Mouse (Mus musculus) CH12.LX (cell line): ENCODE data around the gene Hist1h3f. TPM values are rescaled to one million over a fixed set of nuclear protein-coding genes. Genes with fewer than 3 reads are reported as not detected.

Experiments
- DNase-seq: peaks from one replicate; pipeline ENCODE4 v3.0.0-alpha.2; 2013; ENCODE audit errors: extremely low read depth
- H3K27ac ChIP-seq: 2 replicates; pipeline ENCODE4 v1.5.1; 2012; ENCODE audit warnings: low read depth, mild to moderate bottlenecking, control low read depth, moderate library complexity; ENCODE audit not compliant: insufficient read depth
- H3K27me3 ChIP-seq: replicated peaks from 2 replicates; pipeline ENCODE3; 2012; ENCODE audit warnings: inconsistent platforms
- H3K36me3 ChIP-seq, 2 experiments: replicated peaks in 1 of 2; 2 replicates each; pipeline versions ENCODE3 to v1.6.1; 2012; ENCODE audit warnings: inconsistent platforms in 1 of 2, low read length in 1 of 2, mild to moderate bottlenecking in 1 of 2, mixed read lengths in 1 of 2, moderate library complexity in 1 of 2; ENCODE audit not compliant: control insufficient read depth in 1 of 2, insufficient read depth in 1 of 2
- H3K4me1 ChIP-seq, 2 experiments: 2 replicates each; pipeline ENCODE4 v1.6.1; 2012; ENCODE audit warnings: inconsistent platforms in 1 of 2, moderate library complexity in 1 of 2; ENCODE audit not compliant: insufficient read depth in 2 of 2, control insufficient read depth in 1 of 2
- H3K4me2 ChIP-seq: 2 replicates; pipeline ENCODE4 v1.6.1; 2012; ENCODE audit warnings: low read depth, mild to moderate bottlenecking, control low read depth; ENCODE audit not compliant: poor library complexity, insufficient read depth, severe bottlenecking
- H3K4me3 ChIP-seq, 3 experiments: fragments of 150-350 bp in 1 of 3; sonication (generic) in 1 of 3; replicated peaks in 1 of 3; 2 replicates each; pipeline versions ENCODE3 to v1.5.1; 2011 to 2012; ENCODE audit warnings: low read depth in 2 of 3, low read length in 2 of 3, mild to moderate bottlenecking in 2 of 3, moderate library complexity in 2 of 3, control low read depth in 1 of 3, improper control_type of control experiment in 1 of 3, inconsistent platforms in 1 of 3, mixed read lengths in 1 of 3; ENCODE audit not compliant: poor library complexity in 1 of 3
- H3K79me2 ChIP-seq: replicated peaks from 2 replicates; pipeline ENCODE4 v1.6.1; 2012; ENCODE audit warnings: mild to moderate bottlenecking, moderate library complexity; ENCODE audit not compliant: control insufficient read depth, poor library complexity, insufficient read depth, severe bottlenecking; ENCODE audit errors: extremely low read depth
- H3K9ac ChIP-seq: 2 replicates; pipeline ENCODE4 v1.6.1; 2012; ENCODE audit warnings: low read depth, mild to moderate bottlenecking, control low read depth, moderate library complexity; ENCODE audit not compliant: insufficient read depth
- H3K9me3 ChIP-seq: replicated peaks from 2 replicates; pipeline ENCODE3; 2012; ENCODE audit warnings: low read length, inconsistent platforms, mixed read lengths
- BHLHE40 ChIP-seq: IDR thresholded peaks from 2 replicates; pipeline ENCODE4 v1.6.1; 2011; ENCODE audit warnings: mild to moderate bottlenecking, low read depth, low read length, improper control_type of control experiment
- CHD1 ChIP-seq: IDR thresholded peaks from 2 replicates; pipeline ENCODE4 v1.6.1; 2012; ENCODE audit warnings: low read depth, low read length, improper control_type of control experiment, inconsistent platforms
- CHD2 ChIP-seq: IDR thresholded peaks from 2 replicates; pipeline ENCODE4 v1.6.1; 2011; ENCODE audit warnings: low read length, improper control_type of control experiment
- E2F4 ChIP-seq: IDR thresholded peaks from 2 replicates; pipeline ENCODE4 v1.6.1; 2011; ENCODE audit warnings: low read depth, low read length, improper control_type of control experiment; ENCODE audit not compliant: insufficient replicate concordance
- ELF1 ChIP-seq: IDR thresholded peaks from 2 replicates; pipeline ENCODE4 v1.6.1; 2014; ENCODE audit warnings: low read depth, mild to moderate bottlenecking, inconsistent platforms, low read length, improper control_type of control experiment
- EP300 ChIP-seq: IDR thresholded peaks from 2 replicates; pipeline ENCODE4 v1.6.1; 2011; ENCODE audit warnings: low read length, improper control_type of control experiment
- ETS1 ChIP-seq: conservative IDR thresholded peaks from 2 replicates; pipeline ENCODE4 v1.6.1; 2012; ENCODE audit warnings: low read depth, mild to moderate bottlenecking, inconsistent platforms, low read length, improper control_type of control experiment, moderate library complexity
- GABPA ChIP-seq: IDR thresholded peaks from 2 replicates; pipeline ENCODE4 v1.6.1; 2012; ENCODE audit warnings: low read depth, low read length, improper control_type of control experiment, inconsistent platforms; ENCODE audit not compliant: insufficient replicate concordance
- HCFC1 ChIP-seq: IDR thresholded peaks from 2 replicates; pipeline ENCODE4 v1.6.1; 2012; ENCODE audit warnings: low read depth, mild to moderate bottlenecking, inconsistent platforms, low read length, improper control_type of control experiment
- IRF4 ChIP-seq: IDR thresholded peaks from 2 replicates; pipeline ENCODE4 v1.6.1; 2014; ENCODE audit warnings: low read depth, mild to moderate bottlenecking, inconsistent platforms, low read length, improper control_type of control experiment
- JUN ChIP-seq: IDR thresholded peaks from 2 replicates; pipeline ENCODE4 v1.6.1; 2011; ENCODE audit warnings: low read depth, mild to moderate bottlenecking, low read length, improper control_type of control experiment, moderate library complexity; ENCODE audit not compliant: insufficient read depth
- JUND ChIP-seq: conservative IDR thresholded peaks from 2 replicates; pipeline ENCODE4 v1.6.1; 2011; ENCODE audit warnings: low read depth, low read length, improper control_type of control experiment
- KAT2A ChIP-seq: IDR thresholded peaks from 2 replicates; pipeline ENCODE4 v1.6.1; 2012; ENCODE audit warnings: low read length, improper control_type of control experiment, inconsistent platforms; ENCODE audit not compliant: insufficient replicate concordance
- MAX ChIP-seq: IDR thresholded peaks from 2 replicates; pipeline ENCODE4 v1.6.1; 2011; ENCODE audit warnings: low read length, improper control_type of control experiment
- MAZ ChIP-seq: IDR thresholded peaks from 2 replicates; pipeline ENCODE4 v1.6.1; 2012; ENCODE audit warnings: low read depth, mild to moderate bottlenecking, inconsistent platforms, low read length, improper control_type of control experiment, moderate library complexity
- MEF2A ChIP-seq: IDR thresholded peaks from 2 replicates; pipeline ENCODE4 v1.6.1; 2014; ENCODE audit warnings: low read depth, mild to moderate bottlenecking, inconsistent platforms, low read length, improper control_type of control experiment, borderline replicate concordance
- MXI1 ChIP-seq: IDR thresholded peaks from 2 replicates; pipeline ENCODE4 v1.6.1; 2011; ENCODE audit warnings: mild to moderate bottlenecking, low read depth, low read length, improper control_type of control experiment
- NELFE ChIP-seq: IDR thresholded peaks from 2 replicates; pipeline ENCODE4 v1.6.1; 2011; ENCODE audit warnings: low read depth, low read length, improper control_type of control experiment
- NRF1 ChIP-seq: IDR thresholded peaks from 2 replicates; pipeline ENCODE4 v1.6.1; 2014; ENCODE audit warnings: low read depth, mild to moderate bottlenecking, inconsistent platforms, low read length, improper control_type of control experiment, moderate library complexity
- PAX5 ChIP-seq: IDR thresholded peaks from 2 replicates; pipeline ENCODE4 v1.6.1; 2012; ENCODE audit warnings: low read length, inconsistent platforms, mixed read lengths
- POLR2A ChIP-seq: IDR thresholded peaks from 2 replicates; pipeline ENCODE4 v1.6.1; 2011; ENCODE audit warnings: low read depth, mild to moderate bottlenecking, improper control_type of control experiment, low read length
- POLR2AphosphoS2 ChIP-seq: IDR thresholded peaks from 2 replicates; pipeline ENCODE4 v1.6.1; 2011; ENCODE audit warnings: low read depth, low read length, improper control_type of control experiment
- RAD21 ChIP-seq: IDR thresholded peaks from 2 replicates; pipeline ENCODE4 v1.6.1; 2011; ENCODE audit warnings: low read depth, mild to moderate bottlenecking, low read length, improper control_type of control experiment, moderate library complexity
- SMC3 ChIP-seq: IDR thresholded peaks from 2 replicates; pipeline ENCODE4 v1.6.1; 2011; ENCODE audit warnings: low read depth, low read length, improper control_type of control experiment
- TBP ChIP-seq: conservative IDR thresholded peaks from 2 replicates; pipeline ENCODE4 v1.6.1; 2011; ENCODE audit warnings: low read depth, low read length, improper control_type of control experiment
- UBTF ChIP-seq: IDR thresholded peaks from 2 replicates; pipeline ENCODE4 v1.6.1; 2012; ENCODE audit warnings: low read depth, mild to moderate bottlenecking, inconsistent platforms, low read length, improper control_type of control experiment, moderate library complexity
- ZKSCAN1 ChIP-seq: IDR thresholded peaks from 2 replicates; pipeline ENCODE4 v1.6.1; 2012; ENCODE audit warnings: low read depth, inconsistent platforms, low read length, improper control_type of control experiment, borderline replicate concordance
- ZMIZ1 ChIP-seq: IDR thresholded peaks from 2 replicates; pipeline ENCODE4 v1.6.1; 2012; ENCODE audit warnings: low read depth, mild to moderate bottlenecking, inconsistent platforms, low read length, improper control_type of control experiment
- ZNF384 ChIP-seq: IDR thresholded peaks from 2 replicates; pipeline ENCODE4 v1.6.1; 2012; ENCODE audit warnings: low read depth, low read length, improper control_type of control experiment, inconsistent platforms
- dilution Hi-C: fragments of 300-500 bp; cut with MboI; formaldehyde crosslinking; loops from 2 replicates; pipeline ENCODE4 v1.14.3; 2020; ENCODE audit warnings: low sequenced_read_pairs; ENCODE audit not compliant: extremely low pct_unique_long_range_greater_than_20kb, extremely low pct_ligation_motif_present
- in situ Hi-C: fragments of 300-500 bp; cut with MboI; formaldehyde crosslinking; loops from 3 replicates; pipeline ENCODE4 v1.14.3; 2019; ENCODE audit warnings: low sequenced_read_pairs, low pct_ligation_motif_present, low pct_unique_long_range_greater_than_20kb, mixed read lengths
- polyA plus RNA-seq: library from polyadenylated mRNA; unstranded; fragments of >175 nt; gene quantifications from 2 replicates; pipeline ENCODE4 v1.2.1, GENCODE M21; 2012; ENCODE audit warnings: low read depth; ENCODE audit not compliant: insufficient read length
- total RNA-seq, 2 experiments: library from RNA; depleted of rRNA; stranded (reverse); fragments of 300-350 nt in 1 of 2; fragments of >200 nt in 1 of 2; gene quantifications; 2 replicates each; pipeline ENCODE4 v1.2.3; 2012 to 2014

Hist1h3f gene
- total and polyA plus RNA-seq, 3 experiments: 0.30 to 553 (median 8.0) TPM

DNA sequence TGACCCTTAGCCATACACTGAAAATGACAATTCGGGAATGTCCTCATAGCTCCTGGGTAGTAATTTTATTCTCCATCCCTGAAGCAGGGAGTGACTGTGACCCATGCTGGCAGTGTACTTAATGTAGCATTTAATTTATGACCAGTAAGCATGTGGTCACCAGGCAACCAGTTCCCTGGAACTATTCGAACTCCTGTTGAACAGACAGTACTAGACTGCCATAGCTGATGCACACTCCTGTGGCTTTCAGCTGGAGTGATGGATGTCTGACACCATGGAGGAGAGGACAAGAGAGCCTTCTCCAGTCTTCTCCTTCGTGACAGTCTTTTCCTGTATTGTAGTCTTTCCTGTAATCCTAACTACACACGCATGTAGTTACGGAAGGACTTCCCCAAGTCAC, 14.8 kb upstream of the Hist1h3f start:
- no peak overlapping the region for H3K27ac ChIP-seq
- in situ Hi-C loops: loop anchor here (10.0 kb wide), 1 partner anchor 1494 kb away; the partner anchor contains the start of genes Hist1h2ah and Hist1h2bk
- no peak overlapping the region; the same call in 1 of the 2 replicates for H3K9ac ChIP-seq
- peaks cover 7 to 44% of the 10 kb centered on the region in 2 experiments for H3K4me1 ChIP-seq
- H3K79me2 ChIP-seq: no peaks in the 10 kb centered on the region
- TF ChIP-seq ZKSCAN1 (no peak), E2F4 (no peak), RAD21 (no peak), TBP (no peak), POLR2A (no peak), HCFC1 (no peak), POLR2AphosphoS2 (no peak), ETS1 (no peak), MXI1 (no peak), JUN (no peak), BHLHE40 (no peak), UBTF (no peak), ELF1 (no peak), ZNF384 (no peak), NELFE (no peak)
- H3K4me3 ChIP-seq: no peak overlapping the region
- dilution Hi-C loops: no loop called here
- no peaks in the 10 kb centered on the region for H3K9me3 ChIP-seq
- DNase-seq: no peak
- peak overlapping the region; percentile 82; the same call in 1 of the 2 replicates for H3K4me2 ChIP-seq
- no peaks in the 10 kb centered on the region for H3K36me3 ChIP-seq
- no peaks in the 10 kb centered on the region for H3K27me3 ChIP-seq

DNA sequence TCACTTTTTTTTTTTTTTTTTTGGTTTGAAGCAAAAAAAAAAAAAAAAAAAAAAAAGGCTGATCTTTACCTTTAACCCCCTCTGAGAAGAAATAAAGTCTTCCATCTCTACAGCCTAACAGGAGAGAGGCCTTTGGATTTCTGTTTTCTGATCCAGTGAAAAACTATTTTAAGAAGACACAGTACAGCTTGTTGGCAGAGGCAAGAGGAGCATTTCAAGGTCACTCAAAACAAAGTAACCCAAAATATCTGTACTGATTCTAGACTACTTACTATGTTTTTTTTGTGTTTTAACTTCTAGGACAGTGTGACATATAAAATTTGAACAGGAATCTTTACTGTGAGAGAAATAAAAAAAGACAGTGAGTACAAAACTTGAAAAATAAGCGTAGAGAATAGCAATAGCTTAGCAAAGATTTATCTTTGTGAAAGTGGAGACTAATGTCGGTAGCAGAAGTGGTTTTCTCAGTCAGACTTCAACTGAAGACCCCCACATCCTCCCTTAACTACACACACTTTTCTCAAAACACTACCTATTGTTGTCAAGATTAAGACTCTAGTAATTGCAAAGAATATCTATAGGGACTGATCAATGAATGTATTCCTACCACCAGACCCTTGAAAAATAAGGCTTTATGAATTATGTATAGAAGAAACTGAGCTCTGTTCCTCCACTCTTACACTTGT, 14.2 kb upstream of the Hist1h3f start:
- H3K9me3 ChIP-seq: no peaks in the 10 kb centered on the region
- no peak overlapping the region for H3K27ac ChIP-seq
- no peaks in the 10 kb centered on the region for H3K36me3 ChIP-seq
- in situ Hi-C loops: loop anchor here (10.0 kb wide), 1 partner anchor 1495 kb away; the partner anchor contains the start of genes Hist1h2ah and Hist1h2bk
- peaks cover 7 to 38% of the 10 kb centered on the region in 2 experiments for H3K4me1 ChIP-seq
- H3K4me2 ChIP-seq: peak overlapping the region; percentile 87; the same call in 1 of the 2 replicates
- no peaks in the 10 kb centered on the region for H3K79me2 ChIP-seq
- peak overlapping the region; percentile 20 to 45 (median 37) for H3K4me3 ChIP-seq
- no peaks in the 10 kb centered on the region for H3K27me3 ChIP-seq
- peak overlapping the region; percentile 89 for H3K9ac ChIP-seq
- DNase-seq: no peak
- dilution Hi-C loops: no loop called here
- TF ChIP-seq NRF1 (no peak), MXI1 (no peak), MEF2A (no peak), EP300 (peak; percentile 72), GABPA (no peak), SMC3 (no peak), MAZ (no peak), ZKSCAN1 (no peak), CHD2 (no peak), CHD1 (peak; percentile 85), MAX (0 out of 2 replicates have a peak, but pooled peaks have one; percentile 35), BHLHE40 (0 out of 2 replicates have a peak, but pooled peaks have one; percentile 16), JUND (0 out of 2 replicates have a peak, but pooled peaks have one; percentile 26), PAX5 (no peak), KAT2A (no peak), ZMIZ1 (no peak), RAD21 (no peak), POLR2AphosphoS2 (no peak), HCFC1 (no peak), ZNF384 (peak; percentile 85), UBTF (no peak), IRF4 (peak; percentile 59), ELF1 (no peak), NELFE (0 out of 2 replicates have a peak, but pooled peaks have one; percentile 18), TBP (no peak), POLR2A (no peak)
